Mouse (Mus musculus) embryonic facial prominence, embryonic 14.5 days (tissue): ENCODE data around the gene Syt16. TPM values are rescaled to one million over a fixed set of nuclear protein-coding genes. Genes with fewer than 3 reads are reported as not detected.

ENCODE experiments used
- ATAC-seq: fragments of 200-750 bp; cut with Nextera tagmentation; 2 replicates; pipeline ENCODE4 v1.8.0; 2017; ENCODE audit warnings: low read depth, moderate number of reproducible peaks, moderate TSS enrichment
- DNase-seq: peaks from one replicate; pipeline ENCODE4 v3.0.0-alpha.2; 2015; ENCODE audit warnings: low spot score
- H3K27ac ChIP-seq: fragments of 300-500 bp; sonication (generic); replicated peaks from 2 replicates; pipeline ENCODE4 v1.5.1; 2014; ENCODE audit warnings: low read depth, mild to moderate bottlenecking, low read length, moderate library complexity
- H3K27me3 ChIP-seq: fragments of 300-500 bp; sonication (generic); replicated peaks from 2 replicates; pipeline ENCODE4 v1.6.1; 2014; ENCODE audit warnings: low read length; ENCODE audit not compliant: control insufficient read depth, insufficient read depth
- H3K36me3 ChIP-seq: fragments of 300-500 bp; sonication (generic); 2 replicates; pipeline ENCODE4 v1.6.1; 2014; ENCODE audit warnings: low read length, mixed read lengths; ENCODE audit not compliant: control insufficient read depth, insufficient read depth
- H3K4me1 ChIP-seq: fragments of 300-500 bp; sonication (generic); 2 replicates; pipeline ENCODE4 v1.6.1; 2014; ENCODE audit warnings: antibody characterized with exemption, low read length; ENCODE audit not compliant: control insufficient read depth, insufficient read depth
- H3K4me2 ChIP-seq: fragments of 300-500 bp; sonication (generic); 2 replicates; pipeline ENCODE4 v1.6.1; 2014; ENCODE audit warnings: low read depth, mild to moderate bottlenecking, low read length, moderate library complexity, mixed read lengths
- H3K4me3 ChIP-seq: fragments of 300-500 bp; sonication (generic); 2 replicates; pipeline ENCODE4 v1.5.1; 2014; ENCODE audit warnings: low read depth, mild to moderate bottlenecking, low read length
- H3K9ac ChIP-seq: fragments of 300-500 bp; sonication (generic); 2 replicates; pipeline ENCODE4 v1.6.1; 2014; ENCODE audit warnings: low read depth, mild to moderate bottlenecking, low read length, moderate library complexity, mixed read lengths
- H3K9me3 ChIP-seq: fragments of 300-500 bp; sonication (generic); 2 replicates; pipeline ENCODE4 v1.6.1; 2016; ENCODE audit warnings: low read length; ENCODE audit not compliant: control insufficient read depth
- WGBS: fragments of 180-500 bp; shearing (Covaris S2); extraction: QIAGEN DNeasy Blood & Tissue Kit; methylation state at CpG from one replicate; pipeline ENCODE4 v1.1.7; 2014; 5-methylcytosine and 5-hydroxymethylcytosine counted together
- polyA plus RNA-seq: library from polyadenylated mRNA; unstranded; fragments of >200 nt; fragmentation: Nextera tagmentation; extraction: Ambion mirVana; gene quantifications from 2 replicates; pipeline ENCODE4 v1.2.1, GENCODE M21; 2014

Gene Syt16
- polyA plus RNA-seq, 1 experiment from 2014 or later: 5.5 TPM

DNA sequence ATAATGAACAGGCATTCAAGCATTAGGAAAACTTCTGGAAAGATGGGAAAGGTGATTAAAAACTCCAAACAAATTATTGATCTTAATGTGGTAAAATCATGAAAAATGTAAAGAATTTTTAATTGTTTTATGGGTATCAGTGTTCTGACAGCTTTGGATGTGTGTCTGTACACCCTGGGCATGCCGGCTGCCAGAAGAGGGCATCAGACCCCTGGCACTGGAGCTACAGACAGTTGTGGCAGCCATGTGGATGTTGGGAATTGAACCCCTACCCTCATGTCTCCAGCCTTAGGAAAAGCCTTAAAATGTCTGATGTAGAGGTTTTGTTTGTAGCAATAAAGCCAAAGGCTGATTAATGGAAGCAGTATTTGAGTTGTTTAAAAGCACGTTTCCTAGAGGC, 27.5 kb downstream of the Syt16 start:
- Histone ChIP-seq H3K4me3 (no peak overlapping the region), H3K36me3 (no peaks in the 10 kb centered on the region), H3K9ac (no peak overlapping the region), H3K4me2 (no peak overlapping the region), H3K27me3 (no peaks in the 10 kb centered on the region), H3K9me3 (no peaks in the 10 kb centered on the region), H3K4me1 (no peaks in the 10 kb centered on the region), H3K27ac (no peak overlapping the region)
- 84% methylated on average over 2 of the region's 2 CpGs for WGBS
- no peak for DNase-seq
- ATAC-seq: no peak

- H3K4me1 ChIP-seq: no peaks in the 10 kb centered on the region
- no peak for ATAC-seq
- no peaks in the 10 kb centered on the region for H3K9me3 ChIP-seq
- no peak overlapping the region for H3K27ac ChIP-seq
- no peak for DNase-seq
- H3K9ac ChIP-seq: no peak overlapping the region
- no peak overlapping the region for H3K4me2 ChIP-seq
- 92% methylated on average over 5 of the region's 5 CpGs for WGBS
- H3K4me3 ChIP-seq: no peak overlapping the region
- H3K27me3 ChIP-seq: no peaks in the 10 kb centered on the region
- H3K36me3 ChIP-seq: no peaks in the 10 kb centered on the region
Measured at GRCm38 (mm10) chr12:74043225-74043624, 45.8 kb downstream of the Syt16 start.

DNA sequence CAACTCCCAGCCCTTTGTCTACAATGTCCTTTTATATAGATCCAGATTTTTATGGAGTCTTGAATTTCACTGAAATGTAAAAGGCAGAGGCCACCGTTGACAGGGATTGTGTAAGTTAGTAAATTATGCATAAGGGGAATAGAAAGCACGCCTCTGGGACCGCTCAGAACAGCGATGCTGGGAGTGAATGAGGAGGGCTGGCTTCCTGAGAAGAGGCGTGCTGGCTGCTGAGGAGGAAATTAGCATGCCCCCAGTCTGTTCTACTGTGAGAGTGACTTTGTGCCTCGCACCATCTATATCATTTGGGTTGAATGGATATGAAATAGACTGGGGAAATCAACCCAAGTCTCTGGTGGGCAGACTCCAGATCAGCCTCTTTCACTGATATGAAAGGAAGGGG, 46.3 kb downstream of the Syt16 start:
- no peak for DNase-seq

DNA sequence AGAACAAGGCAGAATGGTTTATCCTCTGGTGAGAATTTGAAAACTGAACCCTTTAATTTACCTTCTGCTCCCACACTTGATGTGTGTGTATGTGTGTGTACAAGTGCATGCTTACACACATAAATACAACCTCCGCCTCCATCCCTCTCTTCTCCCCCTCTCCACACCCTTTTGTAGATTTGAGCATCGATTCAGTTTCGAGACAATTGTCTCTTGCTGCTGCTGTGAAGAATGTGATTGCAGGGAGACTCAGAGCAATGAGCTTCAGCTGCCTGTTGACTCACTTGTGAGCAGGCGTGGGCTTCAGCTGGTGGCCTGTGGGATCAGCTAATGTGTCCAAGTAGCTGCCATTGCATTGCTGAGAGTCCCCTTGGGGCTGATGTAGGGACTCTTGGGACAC, 46.8 kb downstream of the Syt16 start:
- H3K4me1 ChIP-seq: no peaks in the 10 kb centered on the region
- no peak overlapping the region for H3K4me3 ChIP-seq
- no peak for DNase-seq
- no peak overlapping the region for H3K27ac ChIP-seq
- H3K9ac ChIP-seq: no peak overlapping the region
- no peaks in the 10 kb centered on the region for H3K9me3 ChIP-seq
- ATAC-seq: no peak
- no peak overlapping the region for H3K4me2 ChIP-seq
- no peaks in the 10 kb centered on the region for H3K27me3 ChIP-seq
- H3K36me3 ChIP-seq: no peaks in the 10 kb centered on the region
- WGBS: 84% methylated on average over 4 of the region's 4 CpGs

More for the DNA sequence above, 46.3 kb downstream of the Syt16 start:
- H3K27me3 ChIP-seq: no peaks in the 10 kb centered on the region
- no peak overlapping the region for H3K27ac ChIP-seq
- ATAC-seq: no peak
- no peak overlapping the region for H3K9ac ChIP-seq
- no peak overlapping the region for H3K4me3 ChIP-seq
- 65% methylated on average over 6 of the region's 6 CpGs for WGBS
- no peaks in the 10 kb centered on the region for H3K36me3 ChIP-seq
- H3K4me2 ChIP-seq: no peak overlapping the region
- no peaks in the 10 kb centered on the region for H3K9me3 ChIP-seq
- H3K4me1 ChIP-seq: no peaks in the 10 kb centered on the region

- Histone ChIP-seq H3K36me3 (no peaks in the 10 kb centered on the region), H3K4me2 (no peak overlapping the region), H3K27me3 (no peaks in the 10 kb centered on the region), H3K27ac (no peak overlapping the region), H3K9ac (no peak overlapping the region), H3K4me1 (no peaks in the 10 kb centered on the region), H3K9me3 (no peaks in the 10 kb centered on the region), H3K4me3 (no peak overlapping the region)
- DNase-seq: peak; percentile 70
- WGBS: 55% methylated on average over 12 of the region's 12 CpGs
- ATAC-seq: peak; percentile 70
Measured at GRCm38 (mm10) chr12:74055336-74055931, 58.0 kb downstream of the Syt16 start.

DNA sequence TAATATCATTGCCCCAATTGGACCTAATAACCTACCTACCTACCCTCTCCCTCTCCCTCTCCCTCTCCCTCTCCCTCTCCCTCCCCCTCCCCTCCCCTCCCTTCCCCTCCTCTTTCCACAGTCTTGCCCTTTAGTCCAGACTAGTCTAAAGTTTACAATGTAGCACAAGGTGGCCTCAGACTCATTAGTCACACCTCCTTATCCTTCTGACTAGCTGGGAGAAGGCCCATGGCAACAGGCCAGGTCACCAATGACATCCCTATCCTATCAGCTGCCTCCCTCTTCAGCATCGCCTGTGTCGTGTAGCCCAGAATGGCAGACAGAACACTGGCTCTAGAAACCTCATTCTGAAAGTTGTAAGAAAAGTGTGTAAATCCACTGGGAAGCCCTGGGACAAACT, 58.7 kb downstream of the Syt16 start:
- Histone ChIP-seq H3K9ac (no peak overlapping the region), H3K27ac (no peak overlapping the region), H3K4me2 (no peak overlapping the region), H3K9me3 (no peaks in the 10 kb centered on the region), H3K4me3 (no peak overlapping the region), H3K4me1 (no peaks in the 10 kb centered on the region), H3K27me3 (no peaks in the 10 kb centered on the region), H3K36me3 (no peaks in the 10 kb centered on the region)
- no peak for DNase-seq
- 74% methylated on average over 2 of the region's 2 CpGs for WGBS
- no peak for ATAC-seq

GRCm38 (mm10) chr12:74062547-74062946, 65.1 kb downstream of the Syt16 start:
- 88% methylated on average over 1 of the region's 1 CpGs for WGBS
- Histone ChIP-seq H3K27me3 (no peaks in the 10 kb centered on the region), H3K9ac (no peak overlapping the region), H3K4me2 (no peak overlapping the region), H3K36me3 (no peaks in the 10 kb centered on the region), H3K4me1 (no peaks in the 10 kb centered on the region), H3K27ac (no peak overlapping the region), H3K4me3 (no peak overlapping the region), H3K9me3 (no peaks in the 10 kb centered on the region)
- DNase-seq: no peak
- ATAC-seq: no peak

DNA sequence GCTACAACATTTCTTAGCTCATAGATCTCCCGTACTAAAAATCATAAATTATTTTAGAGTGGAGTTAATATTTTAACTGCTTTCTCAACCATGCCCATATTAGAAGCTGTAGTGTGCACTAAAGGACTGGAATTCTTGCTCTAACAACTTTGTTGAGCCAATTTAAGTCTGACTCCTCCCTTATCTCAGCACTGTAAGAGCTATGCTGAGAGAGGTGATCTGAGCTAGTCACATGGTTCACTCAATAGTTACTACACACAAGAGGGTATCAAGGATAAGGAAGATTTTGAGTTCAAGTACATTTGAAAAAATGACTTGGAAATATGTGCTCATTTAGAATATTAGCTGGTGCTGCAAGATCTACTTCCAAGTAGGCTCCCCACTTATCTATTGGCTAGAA, 71.5 kb downstream of the Syt16 start:
- Histone ChIP-seq H3K4me1 (no peaks in the 10 kb centered on the region), H3K9me3 (no peaks in the 10 kb centered on the region), H3K27me3 (no peaks in the 10 kb centered on the region), H3K27ac (no peak overlapping the region), H3K4me3 (no peak overlapping the region), H3K4me2 (no peak overlapping the region), H3K9ac (no peak overlapping the region), H3K36me3 (no peaks in the 10 kb centered on the region)
- no peak for DNase-seq
- WGBS: 98% methylated on average over 1 of the region's 1 CpGs
- ATAC-seq: no peak

DNA sequence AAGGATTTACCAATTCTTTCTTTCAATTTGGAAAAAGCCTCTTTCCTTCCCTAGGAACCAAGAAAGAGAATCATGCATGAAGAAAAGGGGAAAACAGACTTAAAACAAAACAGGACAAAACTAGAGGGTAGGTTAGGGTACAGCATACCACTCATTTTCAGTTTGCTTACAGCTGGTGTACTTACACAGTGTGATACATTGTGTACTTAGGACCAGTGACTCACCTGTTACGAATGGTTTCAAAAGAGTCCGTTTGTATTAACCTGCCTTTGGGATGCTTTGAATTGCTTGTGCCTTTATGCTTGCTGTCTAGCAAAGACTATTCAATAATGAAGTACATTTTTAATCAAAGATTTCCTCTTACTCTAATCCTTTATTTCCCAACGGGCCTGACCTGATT, 78.1 kb downstream of the Syt16 start:
- Histone ChIP-seq H3K36me3 (no peaks in the 10 kb centered on the region), H3K27ac (no peak overlapping the region), H3K4me2 (no peak overlapping the region), H3K9me3 (no peaks in the 10 kb centered on the region), H3K4me3 (no peak overlapping the region), H3K9ac (no peak overlapping the region), H3K4me1 (no peaks in the 10 kb centered on the region), H3K27me3 (no peaks in the 10 kb centered on the region)
- no peak for ATAC-seq
- WGBS: 76% methylated on average over 3 of the region's 3 CpGs
- no peak for DNase-seq
